Mouse (Mus musculus) liver, embryonic 14.5 days (tissue): ENCODE data around the gene Esrra. TPM values are rescaled to one million over a fixed set of nuclear protein-coding genes. Genes with fewer than 3 reads are reported as not detected.

ENCODE experiments used
- ATAC-seq: fragments of 200-750 bp; cut with Nextera tagmentation; 2 replicates; pipeline ENCODE4 v1.8.0; 2017; ENCODE audit warnings: moderate number of reproducible peaks, mild to moderate bottlenecking, moderate library complexity; ENCODE audit not compliant: insufficient read depth
- DNase-seq, 3 experiments: peaks; one replicate each; pipeline ENCODE4 v3.0.0-alpha.2; 2012 to 2013; ENCODE audit warnings: low read depth in 3 of 3, low spot score in 3 of 3
- H3K27ac ChIP-seq: fragments of 300-500 bp; sonication (generic); 2 replicates; pipeline ENCODE4 v1.5.1; 2014; ENCODE audit warnings: moderate library complexity, mild to moderate bottlenecking, control low read depth, inconsistent platforms
- H3K27me3 ChIP-seq: fragments of 300-500 bp; sonication (generic); 2 replicates; pipeline ENCODE4 v1.6.1; 2014; ENCODE audit warnings: mild to moderate bottlenecking, low read length, moderate library complexity; ENCODE audit not compliant: control insufficient read depth, insufficient read depth
- H3K36me3 ChIP-seq: fragments of 300-500 bp; sonication (generic); replicated peaks from 2 replicates; pipeline ENCODE4 v1.6.1; 2014; ENCODE audit warnings: low read depth; ENCODE audit not compliant: control insufficient read depth, insufficient read depth
- H3K4me1 ChIP-seq, 2 experiments: fragments of 200-500 bp in 1 of 2; fragments of 300-500 bp in 1 of 2; sonication (generic) in 1 of 2; replicated peaks; 2 replicates each; pipeline ENCODE4 v1.6.1; 2012 to 2014; ENCODE audit warnings: antibody characterized with exemption in 1 of 2, inconsistent platforms in 1 of 2, low read length in 1 of 2; ENCODE audit not compliant: control insufficient read depth in 2 of 2, insufficient read depth in 2 of 2
- H3K4me2 ChIP-seq: fragments of 300-500 bp; sonication (generic); 2 replicates; pipeline ENCODE4 v1.6.1; 2014; ENCODE audit warnings: low read depth, mild to moderate bottlenecking, control low read depth, moderate library complexity
- H3K4me3 ChIP-seq, 2 experiments: fragments of 200-500 bp in 1 of 2; fragments of 300-500 bp in 1 of 2; sonication (generic) in 1 of 2; 2 replicates each; pipeline ENCODE4 v1.5.1; 2012 to 2014; ENCODE audit warnings: low read depth in 2 of 2, low read length in 2 of 2, mild to moderate bottlenecking in 2 of 2, control low read depth in 1 of 2, inconsistent platforms in 1 of 2, moderate library complexity in 1 of 2; ENCODE audit not compliant: insufficient read depth in 1 of 2
- H3K9ac ChIP-seq: fragments of 300-500 bp; sonication (generic); replicated peaks from 2 replicates; pipeline ENCODE4 v1.6.1; 2014; ENCODE audit warnings: mild to moderate bottlenecking, control low read depth, moderate library complexity
- H3K9me3 ChIP-seq: fragments of 300-500 bp; sonication (generic); 2 replicates; pipeline ENCODE4 v1.6.1; 2016; ENCODE audit warnings: low read length, mixed read lengths; ENCODE audit not compliant: control insufficient read depth
- CTCF ChIP-seq: IDR thresholded peaks from 2 replicates; pipeline ENCODE4 v1.5.1; 2016; ENCODE audit warnings: antibody characterized with exemption, low read depth, control low read depth
- EP300 ChIP-seq: IDR thresholded peaks from 2 replicates; pipeline ENCODE4 v1.6.1; 2016; ENCODE audit warnings: antibody characterized with exemption, low read depth
- WGBS: fragments of 180-500 bp; shearing (Covaris S2); extraction: QIAGEN DNeasy Blood & Tissue Kit; methylation state at CpG from one replicate; pipeline ENCODE4 v1.1.7; 2014; ENCODE audit not compliant: insufficient replicate concordance; 5-methylcytosine and 5-hydroxymethylcytosine counted together
- polyA plus RNA-seq, 2 experiments: library from polyadenylated mRNA; depleted of rRNA in 1 of 2; stranded (reverse) in 1 of 2; unstranded in 1 of 2; fragments of >200 nt; fragmentation: Nextera tagmentation in 1 of 2; extraction: Ambion mirVana in 1 of 2; gene quantifications; 2 replicates each; pipeline versions ENCODE4 v1.2.1 to v1.2.3; 2012 to 2014

Gene Esrra
- polyA plus RNA-seq, 2 experiments, result 1.6 to 6.6 TPM

DNA sequence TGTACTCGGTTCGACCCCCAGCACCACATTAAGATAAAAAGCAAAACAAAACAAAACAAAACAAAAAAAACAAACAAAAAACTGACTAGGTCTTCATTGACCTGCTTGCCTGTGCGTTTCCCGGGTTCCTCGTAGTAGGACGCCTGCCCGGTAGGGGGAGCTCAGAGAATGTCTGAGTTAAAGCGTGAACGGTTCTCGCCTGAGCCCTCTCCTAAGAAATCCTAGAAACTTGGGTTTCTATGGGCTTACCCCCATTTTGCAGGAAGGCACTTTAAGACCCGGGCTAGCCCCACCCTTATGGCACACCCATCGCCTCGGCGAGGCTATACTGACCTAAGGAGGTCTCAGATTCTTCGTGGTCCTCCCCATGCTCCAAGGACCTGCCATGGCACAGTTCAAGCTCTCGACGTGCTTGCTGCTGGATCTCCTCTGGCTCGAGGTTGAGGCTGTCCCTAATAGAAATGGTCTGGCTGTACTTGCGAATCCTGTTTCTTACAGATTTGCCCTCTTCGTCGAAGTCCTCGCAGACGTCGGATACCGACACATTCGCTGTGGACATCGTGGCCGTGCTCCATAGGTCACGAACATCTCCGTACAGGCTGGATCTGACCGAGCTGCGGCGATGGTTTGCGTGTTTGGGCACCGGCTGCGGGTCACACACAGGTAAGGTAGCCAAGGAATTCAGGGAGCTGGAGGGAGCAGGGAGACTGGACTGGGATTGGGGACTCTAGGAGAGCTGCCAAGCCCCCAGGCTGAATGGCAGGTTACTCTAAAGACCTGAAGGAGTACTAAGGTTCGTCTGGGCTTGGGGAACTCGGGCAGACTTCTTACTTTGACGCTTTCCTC is 3.1 kb upstream of the Esrra start:
- Histone ChIP-seq H3K27me3 (peaks cover 58% of the 10 kb centered on the region), H3K4me1 (peaks cover 7 to 13% of the 10 kb centered on the region in 2 experiments), H3K9ac (no peak overlapping the region), H3K27ac (no peak overlapping the region), H3K4me3 (no peak overlapping the region), H3K9me3 (no peaks in the 10 kb centered on the region), H3K36me3 (no peaks in the 10 kb centered on the region), H3K4me2 (peak overlapping the region; percentile 30)
- ATAC-seq (no peak), DNase-seq (no peak)
- WGBS, result 3% methylated on average over 39 of the region's 39 CpGs
- TF ChIP-seq CTCF (peak; percentile 85), EP300 (no peak)

DNA sequence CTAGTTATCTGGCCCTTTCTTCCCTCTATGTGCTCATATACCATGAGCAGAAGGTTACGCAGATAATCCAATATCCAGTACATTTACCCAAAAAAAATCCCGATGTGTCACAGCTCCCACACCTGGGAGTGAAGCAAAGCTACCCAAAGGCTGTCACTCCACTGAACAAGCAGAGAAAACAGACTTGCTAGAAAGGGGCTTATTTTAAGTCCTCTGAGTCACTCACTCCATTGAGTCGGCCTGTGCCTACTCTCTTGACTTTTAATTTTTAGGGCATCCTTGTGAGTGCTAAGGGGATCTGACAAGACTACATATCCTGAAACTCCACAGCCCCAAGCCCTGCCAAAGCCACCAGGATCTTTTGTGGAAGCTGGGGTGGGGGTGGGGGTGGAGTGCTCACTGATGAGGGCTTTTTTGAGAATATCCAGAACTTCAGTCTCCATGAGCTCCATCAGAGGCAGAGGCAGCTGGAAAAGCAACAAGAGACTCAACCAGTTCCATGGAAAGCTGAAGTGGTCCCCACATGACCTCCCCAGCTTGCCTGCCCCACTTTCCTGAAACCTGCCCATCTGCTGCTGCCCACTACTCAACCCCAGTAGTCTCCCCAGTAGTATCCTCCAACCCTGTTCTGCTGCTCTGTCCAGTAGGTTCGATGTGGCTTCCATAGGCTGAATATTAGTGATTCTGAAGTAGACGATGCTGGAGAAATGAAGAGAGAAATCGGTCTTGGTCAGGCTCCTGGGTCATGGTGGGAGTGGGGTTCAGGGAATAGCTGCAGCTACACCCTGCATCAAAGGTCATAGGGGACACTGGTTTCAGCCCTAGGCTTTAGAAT is 1.5 kb upstream of the Esrra start:
- H3K36me3 ChIP-seq, result no peaks in the 10 kb centered on the region
- peaks cover 45% of the 10 kb centered on the region for H3K27me3 ChIP-seq
- TF ChIP-seq EP300, result no peak
- TF ChIP-seq CTCF, result no peak
- peaks cover 7 to 13% of the 10 kb centered on the region in 2 experiments for H3K4me1 ChIP-seq
- DNase-seq (no peak), ATAC-seq (no peak)
- peak overlapping the region; percentile 96 for H3K4me2 ChIP-seq
- no peaks in the 10 kb centered on the region for H3K9me3 ChIP-seq
- H3K4me3 ChIP-seq, result peak overlapping the region in 1 of 2 experiments; percentile 82; a peak in 1 of 4 replicates
- 56% methylated on average over 6 of the region's 6 CpGs for WGBS
- H3K27ac ChIP-seq, result no peak overlapping the region
- peak overlapping the region; percentile 58 for H3K9ac ChIP-seq

DNA sequence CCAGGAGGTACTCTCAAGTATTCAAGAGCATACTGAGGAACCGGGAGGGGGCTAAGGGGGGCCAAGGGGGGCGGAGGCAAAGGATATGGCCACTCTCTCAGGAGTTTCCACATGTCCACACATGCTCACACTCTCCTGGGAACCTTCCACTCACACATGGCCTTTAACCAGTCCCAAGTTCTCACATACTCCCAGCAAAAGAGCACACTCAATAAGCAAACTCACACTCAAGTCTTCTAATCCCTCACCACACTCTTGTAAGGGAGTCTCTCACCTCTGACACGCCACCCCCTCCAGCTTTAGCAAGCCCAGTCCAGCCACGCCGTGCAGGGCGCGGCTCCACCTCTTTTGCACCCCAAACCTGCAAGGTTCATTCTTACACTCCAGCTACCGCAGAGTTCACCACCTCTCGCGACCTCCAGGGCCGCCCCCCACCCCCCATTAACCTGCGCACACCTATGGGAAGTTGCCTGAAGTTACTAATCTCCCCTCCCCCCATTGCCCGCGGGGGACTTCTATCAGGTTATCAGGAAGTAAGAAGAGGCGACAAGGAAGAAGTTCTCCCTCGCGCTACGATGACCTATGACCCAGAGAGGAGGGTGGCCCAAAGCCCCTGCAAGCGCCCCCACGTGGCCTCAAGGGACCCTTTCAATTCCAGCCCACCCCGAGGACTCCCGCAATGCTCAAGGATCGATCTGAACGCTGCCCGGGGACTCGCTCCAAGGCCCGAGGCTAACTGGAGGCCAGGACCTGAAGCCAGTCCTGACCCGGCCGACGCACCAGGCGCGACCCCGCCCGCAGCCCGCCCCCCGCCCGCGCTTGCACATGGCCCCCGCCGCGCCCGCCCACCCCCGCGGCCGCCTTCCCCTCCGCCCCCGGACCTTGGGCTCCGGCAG is 624 bp downstream of the Esrra start:
- Histone ChIP-seq H3K4me1 (peaks cover 7 to 16% of the 10 kb centered on the region in 2 experiments), H3K27me3 (peaks cover 24% of the 10 kb centered on the region), H3K36me3 (no peaks in the 10 kb centered on the region), H3K4me2 (peak overlapping the region; percentile 96), H3K27ac (peak overlapping the region; percentile 16), H3K9ac (peak overlapping the region; percentile 82), H3K9me3 (no peaks in the 10 kb centered on the region), H3K4me3 (peak overlapping the region; percentile 58 to 82)
- under 1% methylated on average over 46 of the region's 48 CpGs for WGBS
- TF ChIP-seq EP300 (no peak), CTCF (peak; percentile 37)
- DNase-seq (no peak), ATAC-seq (no peak)

DNA sequence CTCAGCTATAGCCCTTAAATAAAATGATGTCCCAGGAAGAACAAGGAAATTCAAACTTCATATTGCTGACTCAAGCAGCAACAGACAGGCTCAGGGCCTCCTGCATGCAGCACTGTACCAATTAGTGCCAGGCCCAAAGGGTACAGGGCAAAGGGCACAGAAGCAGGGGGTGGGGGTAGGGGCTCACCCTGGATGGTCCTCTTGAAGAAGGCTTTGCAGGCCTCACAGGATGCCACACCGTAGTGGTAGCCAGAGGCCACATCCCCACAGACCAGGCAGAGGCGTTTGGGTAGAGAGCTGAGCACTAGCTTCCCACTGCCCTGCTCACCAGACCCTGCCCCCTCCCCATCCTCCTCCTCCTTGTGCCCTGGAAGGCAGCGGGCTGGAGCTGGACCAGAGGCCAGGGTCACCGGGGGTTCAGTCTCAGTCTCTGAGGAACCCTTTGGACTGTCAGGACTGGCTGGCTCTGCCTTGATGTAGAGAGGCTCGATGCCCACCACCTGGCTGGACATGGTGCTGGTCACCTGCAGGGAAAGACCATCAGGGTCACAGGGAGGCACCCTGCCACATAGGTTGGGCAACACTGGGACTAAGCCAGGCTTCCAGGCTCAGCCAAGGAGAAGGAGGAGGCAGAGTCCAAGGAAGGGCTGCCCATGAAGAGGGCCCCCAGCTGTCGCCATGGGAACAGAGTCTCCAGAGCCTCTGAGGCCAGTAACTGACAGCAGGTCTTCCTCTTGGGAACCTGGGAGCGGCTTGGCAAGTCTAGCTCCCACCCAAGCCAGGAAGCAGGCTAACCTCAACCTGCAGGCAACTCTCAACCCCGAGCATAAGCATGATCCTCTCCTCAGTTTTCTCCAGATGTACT is 1.5 kb downstream of the Esrra start:
- Histone ChIP-seq H3K4me1 (peaks cover 7 to 21% of the 10 kb centered on the region in 2 experiments), H3K27me3 (peaks cover 15% of the 10 kb centered on the region), H3K4me3 (peak overlapping the region; percentile 58 to 82; a peak in 3 of 4 replicates), H3K9ac (no peak overlapping the region), H3K9me3 (no peaks in the 10 kb centered on the region), H3K36me3 (no peaks in the 10 kb centered on the region), H3K4me2 (peak overlapping the region; percentile 96), H3K27ac (no peak overlapping the region)
- no peak for DNase-seq
- WGBS, result 52% methylated on average over 8 of the region's 8 CpGs
- no peak for ATAC-seq
- no peak for TF ChIP-seq EP300
- TF ChIP-seq CTCF, result no peak
